Mouse (Mus musculus): ENCODE data around the gene Nanp. TPM values are rescaled to one million over a fixed set of nuclear protein-coding genes. Genes with fewer than 3 reads are reported as not detected.

The Nanp gene
- polyA plus RNA-seq, 1 experiment from 2014 or later, result 53.9 TPM

GRCm38 (mm10) chr2:151003796-151004195 is 35.4 kb downstream of the Nanp start:
- no peak for ATAC-seq
- Histone ChIP-seq H3K9ac (ENCODE audit: low read depth, low read length) (no peak overlapping the region), H3K4me1 (ENCODE audit: control insufficient read depth, insufficient read depth, low read length) (peaks cover 4% of the 10 kb centered on the region), H3K27ac (ENCODE audit: low read length) (no peak overlapping the region), H3K9me3 (ENCODE audit: control insufficient read depth, low read length) (no peaks in the 10 kb centered on the region), H3K4me2 (ENCODE audit: low read depth, low read length) (no peak overlapping the region), H3K4me3 (ENCODE audit: low read length) (no peak overlapping the region), H3K27me3 (replicated peaks; ENCODE audit: control insufficient read depth, insufficient read depth, low read length) (no peaks in the 10 kb centered on the region), H3K36me3 (ENCODE audit: control insufficient read depth, insufficient read depth, low read length) (no peaks in the 10 kb centered on the region)
- 66% methylated on average over 6 of the region's 6 CpGs for WGBS

- no peak for ATAC-seq
- Histone ChIP-seq H3K27me3 (replicated peaks; ENCODE audit: control insufficient read depth, insufficient read depth, low read length) (no peaks in the 10 kb centered on the region), H3K4me3 (ENCODE audit: low read length) (no peak overlapping the region), H3K36me3 (ENCODE audit: control insufficient read depth, insufficient read depth, low read length) (no peaks in the 10 kb centered on the region), H3K4me1 (ENCODE audit: control insufficient read depth, insufficient read depth, low read length) (peaks cover 5% of the 10 kb centered on the region), H3K27ac (ENCODE audit: low read length) (no peak overlapping the region), H3K9ac (ENCODE audit: low read depth, low read length) (no peak overlapping the region), H3K4me2 (ENCODE audit: low read depth, low read length) (no peak overlapping the region), H3K9me3 (ENCODE audit: control insufficient read depth, low read length) (no peaks in the 10 kb centered on the region)
- 77% methylated on average over 5 of the region's 5 CpGs for WGBS
Measured at GRCm38 (mm10) chr2:151001619-151002175, 37.5 kb downstream of the Nanp start.

DNA sequence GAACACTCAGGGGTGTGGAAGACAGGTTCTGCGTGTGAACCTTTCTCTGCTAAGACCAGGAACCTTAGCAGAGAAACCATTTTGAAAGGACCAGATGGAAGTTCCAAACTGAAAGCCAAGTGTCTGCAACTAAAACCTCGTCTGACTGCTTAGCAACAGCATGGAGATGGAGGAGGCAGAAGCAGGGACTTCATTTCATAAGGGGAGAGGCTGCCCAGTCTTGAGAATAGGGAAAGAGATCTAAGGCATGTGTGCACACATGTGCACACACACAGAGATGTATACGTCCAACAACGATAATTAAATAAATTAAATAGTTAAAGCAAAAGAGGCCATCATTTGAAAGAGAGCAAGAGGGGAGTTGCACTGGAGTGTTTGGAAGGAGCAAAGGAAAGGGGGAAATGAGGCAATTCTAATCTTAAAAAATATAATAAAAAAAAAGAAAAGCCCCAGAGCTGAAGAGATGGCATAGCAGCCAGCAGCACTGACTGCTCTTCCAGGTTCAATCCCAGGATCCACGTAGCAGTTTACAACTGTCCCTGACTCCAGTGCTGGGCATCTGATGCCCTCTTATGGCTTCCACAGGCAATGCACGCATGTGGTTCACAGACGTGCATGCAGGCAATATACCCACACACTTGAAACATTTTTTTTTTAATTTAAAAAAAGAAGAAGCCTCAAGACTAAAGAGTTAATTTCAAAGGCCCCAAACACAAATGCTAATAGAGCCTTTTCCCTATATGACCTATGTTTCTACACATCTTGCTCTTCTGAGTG is 38.6 kb downstream of the Nanp start:
- ATAC-seq, result peak; percentile 81
- H3K9ac ChIP-seq (ENCODE audit: low read depth, low read length), result no peak overlapping the region
- peaks cover 5% of the 10 kb centered on the region for H3K4me1 ChIP-seq (ENCODE audit: control insufficient read depth, insufficient read depth, low read length)
- no peak overlapping the region for H3K27ac ChIP-seq (ENCODE audit: low read length)
- no peaks in the 10 kb centered on the region for H3K27me3 ChIP-seq (replicated peaks; ENCODE audit: control insufficient read depth, insufficient read depth, low read length)
- H3K4me3 ChIP-seq (ENCODE audit: low read length), result no peak overlapping the region
- no peaks in the 10 kb centered on the region for H3K9me3 ChIP-seq (ENCODE audit: control insufficient read depth, low read length)
- H3K4me2 ChIP-seq (ENCODE audit: low read depth, low read length), result no peak overlapping the region
- 52% methylated on average over 7 of the region's 7 CpGs for WGBS
- H3K36me3 ChIP-seq (ENCODE audit: control insufficient read depth, insufficient read depth, low read length), result no peaks in the 10 kb centered on the region

DNA sequence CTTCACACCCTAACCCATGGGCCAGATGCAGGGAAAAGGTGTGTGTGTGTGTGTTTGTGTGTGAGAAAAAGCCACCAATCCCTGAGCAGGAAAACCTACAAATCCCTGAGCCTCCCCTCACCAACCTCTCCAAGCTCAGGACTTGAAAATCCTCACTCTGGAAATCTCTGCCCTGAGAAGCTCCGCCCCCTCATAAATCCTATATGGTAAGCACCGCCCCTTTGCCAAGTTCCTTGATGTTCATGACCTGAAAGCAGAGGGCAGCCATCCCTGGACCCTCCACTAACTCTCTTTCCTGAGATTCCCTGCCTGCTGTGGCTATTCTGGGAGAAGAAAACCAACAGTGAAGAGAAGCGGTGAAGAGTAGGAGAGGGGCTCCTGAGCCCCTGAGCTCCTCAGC is 40.2 kb downstream of the Nanp start:
- 51% methylated on average over 3 of the region's 3 CpGs for WGBS
- Histone ChIP-seq H3K4me2 (ENCODE audit: low read depth, low read length) (no peak overlapping the region), H3K4me3 (ENCODE audit: low read length) (no peak overlapping the region), H3K9me3 (ENCODE audit: control insufficient read depth, low read length) (no peaks in the 10 kb centered on the region), H3K27ac (ENCODE audit: low read length) (no peak overlapping the region), H3K27me3 (replicated peaks; ENCODE audit: control insufficient read depth, insufficient read depth, low read length) (no peaks in the 10 kb centered on the region), H3K4me1 (ENCODE audit: control insufficient read depth, insufficient read depth, low read length) (peaks cover 5% of the 10 kb centered on the region), H3K9ac (ENCODE audit: low read depth, low read length) (no peak overlapping the region), H3K36me3 (ENCODE audit: control insufficient read depth, insufficient read depth, low read length) (no peaks in the 10 kb centered on the region)
- peak; percentile 52; the same call in 1 of the 2 replicates for ATAC-seq

GRCm38 (mm10) chr2:150997618-150998017 is 41.6 kb downstream of the Nanp start:
- Histone ChIP-seq H3K4me1 (ENCODE audit: control insufficient read depth, insufficient read depth, low read length) (peaks cover 5% of the 10 kb centered on the region), H3K9me3 (ENCODE audit: control insufficient read depth, low read length) (no peaks in the 10 kb centered on the region), H3K27me3 (replicated peaks; ENCODE audit: control insufficient read depth, insufficient read depth, low read length) (no peaks in the 10 kb centered on the region), H3K4me3 (ENCODE audit: low read length) (no peak overlapping the region), H3K4me2 (ENCODE audit: low read depth, low read length) (no peak overlapping the region), H3K27ac (ENCODE audit: low read length) (no peak overlapping the region), H3K9ac (ENCODE audit: low read depth, low read length) (no peak overlapping the region), H3K36me3 (ENCODE audit: control insufficient read depth, insufficient read depth, low read length) (no peaks in the 10 kb centered on the region)
- 77% methylated on average over 5 of the region's 5 CpGs for WGBS
- no peak for ATAC-seq

- Histone ChIP-seq H3K4me3 (ENCODE audit: low read length) (no peak overlapping the region), H3K36me3 (ENCODE audit: control insufficient read depth, insufficient read depth, low read length) (no peaks in the 10 kb centered on the region), H3K9me3 (ENCODE audit: control insufficient read depth, low read length) (no peaks in the 10 kb centered on the region), H3K4me2 (ENCODE audit: low read depth, low read length) (no peak overlapping the region), H3K9ac (ENCODE audit: low read depth, low read length) (no peak overlapping the region), H3K27me3 (replicated peaks; ENCODE audit: control insufficient read depth, insufficient read depth, low read length) (no peaks in the 10 kb centered on the region), H3K4me1 (ENCODE audit: control insufficient read depth, insufficient read depth, low read length) (peaks cover 5% of the 10 kb centered on the region), H3K27ac (ENCODE audit: low read length) (no peak overlapping the region)
- ATAC-seq, result no peak
- WGBS, result 54% methylated on average over 4 of the region's 4 CpGs
Measured at GRCm38 (mm10) chr2:150995324-150995723, 43.9 kb downstream of the Nanp start.

DNA sequence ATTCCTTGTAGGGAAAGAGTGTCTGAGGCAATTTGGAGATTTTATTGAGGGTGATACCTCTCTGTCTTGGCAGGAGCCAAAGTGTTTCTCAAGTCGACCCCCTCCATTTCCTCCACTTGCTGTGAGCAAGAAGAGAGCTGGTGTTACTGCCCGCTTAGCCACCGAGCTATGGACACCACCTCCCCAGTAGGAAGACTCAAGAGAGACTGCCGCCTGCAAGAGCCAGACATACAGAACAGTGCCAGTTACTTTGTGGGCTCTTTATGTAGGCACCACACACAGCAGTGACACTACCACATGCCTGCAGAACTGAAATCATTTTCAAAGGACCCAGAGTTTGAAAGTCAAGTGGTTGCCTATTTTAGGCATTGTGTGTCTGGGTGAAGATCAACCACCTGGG is 48.1 kb downstream of the Nanp start:
- Histone ChIP-seq H3K4me2 (ENCODE audit: low read depth, low read length) (no peak overlapping the region), H3K9ac (ENCODE audit: low read depth, low read length) (no peak overlapping the region), H3K4me1 (ENCODE audit: control insufficient read depth, insufficient read depth, low read length) (no peaks in the 10 kb centered on the region), H3K27ac (ENCODE audit: low read length) (no peak overlapping the region), H3K36me3 (ENCODE audit: control insufficient read depth, insufficient read depth, low read length) (no peaks in the 10 kb centered on the region), H3K27me3 (replicated peaks; ENCODE audit: control insufficient read depth, insufficient read depth, low read length) (no peaks in the 10 kb centered on the region), H3K9me3 (ENCODE audit: control insufficient read depth, low read length) (no peaks in the 10 kb centered on the region), H3K4me3 (ENCODE audit: low read length) (no peak overlapping the region)
- ATAC-seq, result no peak
- 87% methylated on average over 4 of the region's 4 CpGs for WGBS

DNA sequence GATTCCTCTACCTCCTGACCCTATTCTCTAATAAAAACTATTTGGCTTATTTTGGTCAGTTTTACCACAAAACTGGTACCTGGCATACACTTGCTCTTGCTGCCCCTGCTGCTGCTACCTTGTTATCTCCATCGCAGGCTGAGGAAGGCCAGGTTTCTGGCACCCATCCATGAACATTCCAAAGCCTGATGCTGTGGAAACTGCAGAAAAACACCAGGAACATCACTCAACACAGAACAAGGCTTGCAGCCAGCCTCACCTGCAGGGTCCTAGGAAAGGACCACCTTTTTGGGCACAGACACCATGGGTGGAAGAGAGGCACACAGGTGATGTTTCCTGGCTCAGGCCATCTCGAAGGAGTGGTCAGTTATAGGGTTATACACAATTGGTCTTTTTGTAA is 48.7 kb downstream of the Nanp start:
- no peaks in the 10 kb centered on the region for H3K4me1 ChIP-seq (ENCODE audit: control insufficient read depth, insufficient read depth, low read length)
- H3K4me2 ChIP-seq (ENCODE audit: low read depth, low read length), result no peak overlapping the region
- no peaks in the 10 kb centered on the region for H3K9me3 ChIP-seq (ENCODE audit: control insufficient read depth, low read length)
- no peak overlapping the region for H3K4me3 ChIP-seq (ENCODE audit: low read length)
- WGBS, result 85% methylated on average over 2 of the region's 2 CpGs
- no peaks in the 10 kb centered on the region for H3K36me3 ChIP-seq (ENCODE audit: control insufficient read depth, insufficient read depth, low read length)
- no peaks in the 10 kb centered on the region for H3K27me3 ChIP-seq (replicated peaks; ENCODE audit: control insufficient read depth, insufficient read depth, low read length)
- H3K9ac ChIP-seq (ENCODE audit: low read depth, low read length), result no peak overlapping the region
- H3K27ac ChIP-seq (ENCODE audit: low read length), result no peak overlapping the region
- no peak for ATAC-seq

- Histone ChIP-seq H3K36me3 (ENCODE audit: control insufficient read depth, insufficient read depth, low read length) (no peaks in the 10 kb centered on the region), H3K4me1 (ENCODE audit: control insufficient read depth, insufficient read depth, low read length) (no peaks in the 10 kb centered on the region), H3K9ac (ENCODE audit: low read depth, low read length) (no peak overlapping the region), H3K27ac (ENCODE audit: low read length) (no peak overlapping the region), H3K27me3 (replicated peaks; ENCODE audit: control insufficient read depth, insufficient read depth, low read length) (no peaks in the 10 kb centered on the region), H3K4me2 (ENCODE audit: low read depth, low read length) (no peak overlapping the region), H3K4me3 (ENCODE audit: low read length) (no peak overlapping the region), H3K9me3 (ENCODE audit: control insufficient read depth, low read length) (no peaks in the 10 kb centered on the region)
- no peak for ATAC-seq
- 96% methylated on average over 2 of the region's 2 CpGs for WGBS
Measured at GRCm38 (mm10) chr2:150985359-150985758, 53.8 kb downstream of the Nanp start.
